Mouse (Mus musculus) intestine, postnatal 0 days (tissue): ENCODE data around the gene Il17rc. TPM values are rescaled to one million over a fixed set of nuclear protein-coding genes. Genes with fewer than 3 reads are reported as not detected.
A peak's percentile ranks its signal among the peaks of the same experiment; 100 is the strongest.

Source experiments
- ATAC-seq: fragments of 200-750 bp; cut with Nextera tagmentation; 2 replicates; pipeline ENCODE4 v1.8.0; 2017; ENCODE audit warnings: mild to moderate bottlenecking, moderate TSS enrichment, moderate library complexity
- H3K27ac ChIP-seq: fragments of 300-500 bp; sonication (generic); 2 replicates; pipeline ENCODE4 v1.5.1; 2014; ENCODE audit warnings: mild to moderate bottlenecking, low read depth, low read length, moderate library complexity
- H3K27me3 ChIP-seq: fragments of 300-500 bp; sonication (generic); replicated peaks from 2 replicates; pipeline ENCODE4 v1.6.1; 2014; ENCODE audit warnings: low read length, mixed read lengths; ENCODE audit not compliant: control insufficient read depth, insufficient read depth
- H3K36me3 ChIP-seq: fragments of 300-500 bp; sonication (generic); 2 replicates; pipeline ENCODE4 v1.6.1; 2014; ENCODE audit warnings: mild to moderate bottlenecking, moderate library complexity; ENCODE audit not compliant: control insufficient read depth, insufficient read depth
- H3K4me1 ChIP-seq: fragments of 300-500 bp; sonication (generic); replicated peaks from 2 replicates; pipeline ENCODE4 v1.6.1; 2014; ENCODE audit warnings: antibody characterized with exemption, low read length, mixed read lengths; ENCODE audit not compliant: control insufficient read depth, insufficient read depth
- H3K4me2 ChIP-seq: fragments of 300-500 bp; sonication (generic); replicated peaks from 2 replicates; pipeline ENCODE4 v1.6.1; 2014; ENCODE audit warnings: low read depth, mild to moderate bottlenecking, moderate library complexity
- H3K4me3 ChIP-seq: fragments of 300-500 bp; sonication (generic); 2 replicates; pipeline ENCODE4 v1.5.1; 2014; ENCODE audit warnings: low read depth, low read length
- H3K9ac ChIP-seq: fragments of 300-500 bp; sonication (generic); 2 replicates; pipeline ENCODE4 v1.6.1; 2014; ENCODE audit warnings: mild to moderate bottlenecking, low read depth, low read length
- H3K9me3 ChIP-seq: fragments of 300-500 bp; sonication (generic); 2 replicates; pipeline ENCODE4 v1.6.1; 2016; ENCODE audit warnings: mixed run types; ENCODE audit not compliant: control insufficient read depth
- CTCF ChIP-seq: sonication (generic); IDR thresholded peaks from 2 replicates; pipeline ENCODE4 v1.5.1; 2016; ENCODE audit warnings: low read depth, mild to moderate bottlenecking, control low read depth, antibody characterized with exemption, moderate library complexity
- WGBS: fragments of 180-500 bp; shearing (Covaris S2); extraction: QIAGEN DNeasy Blood & Tissue Kit; methylation state at CpG from one replicate; pipeline ENCODE4 v1.1.7; 2014; 5-methylcytosine and 5-hydroxymethylcytosine counted together
- polyA plus RNA-seq: library from polyadenylated mRNA; unstranded; fragments of >200 nt; fragmentation: Nextera tagmentation; extraction: Ambion mirVana; gene quantifications from 2 replicates; pipeline ENCODE4 v1.2.1, GENCODE M21; 2015

Gene Il17rc
- polyA plus RNA-seq, 1 experiment from 2014 or later = 16.5 TPM

DNA sequence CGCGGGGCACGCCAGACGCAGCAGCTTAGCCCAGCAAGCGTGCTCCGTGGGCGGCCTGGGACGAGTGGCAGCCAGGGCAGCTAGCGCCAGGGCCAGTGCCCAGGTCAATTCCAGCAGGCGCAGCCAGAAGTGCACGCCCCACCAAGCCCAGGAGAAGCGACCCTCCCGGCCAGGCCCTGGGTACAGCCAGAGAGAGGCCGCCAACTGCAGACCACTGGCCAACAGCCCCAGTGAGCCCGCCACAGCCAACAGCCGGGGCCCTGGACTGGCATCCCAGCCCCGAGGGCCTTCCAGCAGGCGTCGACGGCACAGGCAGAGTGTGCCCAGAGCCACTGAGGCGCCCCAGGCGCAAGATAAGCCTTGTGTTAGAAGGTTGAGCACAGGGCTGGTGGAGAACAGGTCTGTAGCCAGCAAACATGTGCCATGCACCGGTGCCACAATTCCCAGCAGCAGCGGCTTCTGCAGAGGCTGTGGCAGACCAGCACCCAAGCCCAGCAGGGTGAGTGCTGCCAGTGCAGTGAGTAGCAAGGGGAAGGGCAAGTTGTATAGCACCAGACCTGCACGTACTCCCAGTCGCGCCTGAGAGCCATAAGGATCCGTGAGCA, 23.9 kb downstream of the Il17rc start:
- 44% methylated on average over 28 of the region's 28 CpGs for WGBS
- peak overlapping the region; percentile 40; the same call in 1 of the 2 replicates for H3K9ac ChIP-seq
- H3K4me1 ChIP-seq = 0 out of 2 replicates have a peak, but pooled peaks cover 6% of the 10 kb centered on the region
- TF ChIP-seq CTCF = no peak
- peak overlapping the region; percentile 35 for H3K4me3 ChIP-seq
- H3K27me3 ChIP-seq = peaks cover 10% of the 10 kb centered on the region; the same call in 1 of the 2 replicates
- ATAC-seq = peak; percentile 5
- H3K36me3 ChIP-seq = peaks cover 13% of the 10 kb centered on the region; the same call in 1 of the 2 replicates
- H3K27ac ChIP-seq = no peak overlapping the region
- H3K9me3 ChIP-seq = no peaks in the 10 kb centered on the region
- peak overlapping the region; percentile 70 for H3K4me2 ChIP-seq

DNA sequence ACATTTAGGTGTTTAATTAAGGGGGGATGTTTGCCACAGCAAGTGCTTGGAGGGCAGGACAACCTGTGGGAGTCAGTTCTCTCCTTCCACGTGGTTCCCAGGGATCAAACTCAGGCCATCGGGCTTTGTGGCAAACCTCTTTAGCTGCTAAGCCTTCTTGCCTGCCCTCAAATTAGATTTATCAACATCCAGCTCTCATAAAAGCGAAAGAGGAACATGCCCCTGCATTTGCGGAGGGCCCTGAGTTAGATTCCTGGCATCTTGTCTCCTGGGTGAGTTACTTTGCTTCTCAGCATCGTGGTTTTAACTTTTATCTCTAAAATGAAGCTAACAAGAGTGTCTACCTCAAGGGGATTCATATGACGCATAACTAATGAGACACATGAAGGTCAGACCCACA, 28.1 kb downstream of the Il17rc start:
- Histone ChIP-seq H3K4me2 (no peak overlapping the region), H3K36me3 (no peaks in the 10 kb centered on the region), H3K4me1 (0 out of 2 replicates have a peak, but pooled peaks cover 6% of the 10 kb centered on the region), H3K9me3 (no peaks in the 10 kb centered on the region), H3K9ac (no peak overlapping the region), H3K27ac (no peak overlapping the region), H3K27me3 (peaks cover 28% of the 10 kb centered on the region; the same call in 1 of the 2 replicates), H3K4me3 (no peak overlapping the region)
- WGBS = 76% methylated on average over 6 of the region's 6 CpGs
- TF ChIP-seq CTCF = no peak
- ATAC-seq = no peak

DNA sequence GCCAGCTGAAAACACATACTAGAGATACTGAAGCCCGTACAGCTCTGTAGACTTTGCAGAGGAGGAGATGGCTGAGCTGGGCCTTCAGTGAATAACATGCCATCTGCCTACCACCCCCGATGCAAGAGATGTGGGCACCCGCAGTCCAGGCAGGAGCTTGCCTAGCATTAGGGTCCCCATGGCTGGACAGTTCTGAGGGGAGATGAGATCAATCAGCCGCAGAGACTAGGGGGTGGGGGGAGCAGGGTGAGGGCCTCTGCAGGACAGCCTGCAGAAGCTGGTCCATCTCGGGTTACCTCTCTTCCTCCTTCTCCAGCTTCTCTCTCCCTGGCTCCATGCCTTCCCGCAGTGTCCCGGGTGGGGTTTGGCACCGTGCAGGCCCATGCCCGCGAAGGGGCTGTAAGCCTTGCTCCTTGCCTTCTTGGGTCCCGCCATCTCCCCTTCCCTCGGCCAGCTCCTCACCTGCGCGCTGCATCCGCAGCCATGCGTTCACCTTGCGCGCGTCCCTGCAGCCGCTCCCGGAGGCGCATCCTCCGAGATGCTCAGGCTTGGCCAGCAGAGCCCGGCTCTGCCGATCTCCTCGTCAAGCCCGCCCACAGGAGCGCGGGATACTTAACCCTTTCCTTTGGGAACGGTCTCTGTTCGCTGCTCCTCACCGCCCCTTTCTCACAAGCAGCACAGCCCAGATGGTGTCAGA, 30.3 kb downstream of the Il17rc start, which contains the start of gene Prrt3:
Prrt3 (minus strand) TSS at position 544 of the 697 bp plus-strand sequence.
- H3K4me3 ChIP-seq = 0 out of 2 replicates have a peak within 1 kb of the TSS, but pooled peaks have one; percentile 3
- ATAC-seq = 0 out of 2 replicates have a peak, but pooled peaks have one; percentile 41
- peak within 1 kb of the TSS; percentile 24 for H3K4me2 ChIP-seq

DNA sequence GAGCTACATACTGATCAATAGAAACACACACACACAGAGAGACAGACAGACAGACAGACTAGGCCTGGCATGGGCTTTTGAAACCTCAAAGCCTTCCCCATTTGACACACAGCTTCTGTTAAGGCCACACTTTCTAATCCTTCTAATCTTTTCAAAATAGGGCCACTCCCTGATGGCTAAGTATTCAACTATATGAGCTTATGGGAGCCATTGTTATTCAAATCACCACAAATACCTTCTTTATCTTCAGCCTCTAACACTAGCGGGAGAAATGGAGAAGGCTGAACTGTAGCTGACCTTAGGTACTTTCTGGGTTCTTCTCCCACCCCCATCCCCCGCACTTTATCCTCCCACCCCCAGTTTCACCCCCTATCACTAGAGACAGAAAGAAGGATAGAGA, 31.6 kb downstream of the Il17rc start:
- Histone ChIP-seq H3K27ac (no peak overlapping the region), H3K4me1 (no peaks in the 10 kb centered on the region), H3K36me3 (no peaks in the 10 kb centered on the region), H3K27me3 (peaks cover 18% of the 10 kb centered on the region; the same call in 1 of the 2 replicates), H3K4me3 (no peak overlapping the region), H3K4me2 (no peak overlapping the region), H3K9me3 (no peaks in the 10 kb centered on the region), H3K9ac (no peak overlapping the region)
- 84% methylated on average over 2 of the region's 2 CpGs for WGBS
- TF ChIP-seq CTCF = no peak
- ATAC-seq = no peak

More for the DNA sequence above, 30.3 kb downstream of the Il17rc start, which contains the start of gene Prrt3:
- no peak for TF ChIP-seq CTCF
- H3K27ac ChIP-seq = no peak within 1 kb of the TSS
- no peaks in the 10 kb centered on the region for H3K36me3 ChIP-seq
- no peaks in the 10 kb centered on the region for H3K4me1 ChIP-seq
- H3K9me3 ChIP-seq = no peaks in the 10 kb centered on the region
- H3K27me3 ChIP-seq = peaks cover 21% of the 10 kb centered on the region; the same call in 1 of the 2 replicates
- no peak within 1 kb of the TSS for H3K9ac ChIP-seq
- WGBS = 3% methylated on average over 28 of the region's 32 CpGs

DNA sequence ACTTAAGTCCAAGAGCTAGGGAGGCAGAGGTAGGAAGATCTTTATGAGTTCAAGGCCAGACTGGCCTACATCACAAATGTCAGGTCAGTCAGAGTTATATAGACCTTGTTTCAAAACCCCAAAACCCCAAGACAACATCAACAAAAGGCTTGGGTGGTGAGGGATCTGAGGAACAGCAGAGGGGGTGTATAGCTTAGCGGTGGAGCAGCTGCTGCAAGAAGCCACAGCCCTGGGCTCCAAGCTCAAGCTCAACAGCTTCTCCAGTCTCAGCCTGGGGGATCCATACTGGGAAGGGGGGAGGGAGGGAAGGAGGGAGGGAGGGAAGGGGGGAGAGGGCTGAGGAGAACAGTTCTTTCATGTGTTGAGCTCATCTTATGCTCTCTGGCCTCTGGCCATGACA, 34.5 kb downstream of the Il17rc start:
- Histone ChIP-seq H3K27ac (no peak overlapping the region), H3K4me3 (no peak overlapping the region), H3K27me3 (peaks cover 16% of the 10 kb centered on the region; the same call in 1 of the 2 replicates), H3K9me3 (no peaks in the 10 kb centered on the region), H3K9ac (no peak overlapping the region), H3K4me1 (no peaks in the 10 kb centered on the region), H3K4me2 (no peak overlapping the region), H3K36me3 (no peaks in the 10 kb centered on the region)
- ATAC-seq = no peak
- TF ChIP-seq CTCF = no peak
- 71% methylated on average over 1 of the region's 1 CpGs for WGBS

DNA sequence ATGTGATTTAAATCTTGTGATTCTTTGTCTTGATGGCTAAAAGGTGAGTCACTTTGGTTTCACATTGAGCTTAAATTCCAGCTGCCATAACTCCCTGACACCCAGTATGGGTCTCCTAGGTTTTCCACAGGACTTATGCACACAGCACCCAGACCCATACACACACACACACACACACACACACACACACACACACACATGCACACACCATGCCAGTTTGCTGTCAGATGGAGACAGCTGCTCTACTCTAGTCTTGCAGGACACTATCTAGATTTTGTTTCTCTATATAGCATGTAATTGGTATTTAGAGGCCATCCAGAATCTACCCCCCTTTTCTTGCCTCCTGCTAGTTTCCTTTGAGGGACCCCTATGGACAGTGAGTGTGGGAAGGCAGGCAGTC, 35.9 kb downstream of the Il17rc start:
- H3K4me2 ChIP-seq = no peak overlapping the region
- H3K4me3 ChIP-seq = no peak overlapping the region
- H3K4me1 ChIP-seq = no peaks in the 10 kb centered on the region
- H3K36me3 ChIP-seq = no peaks in the 10 kb centered on the region
- no peak overlapping the region for H3K9ac ChIP-seq
- no peaks in the 10 kb centered on the region for H3K9me3 ChIP-seq
- no peak for TF ChIP-seq CTCF
- ATAC-seq = no peak
- H3K27ac ChIP-seq = no peak overlapping the region
- H3K27me3 ChIP-seq = 0 out of 2 replicates have a peak, but pooled peaks cover 2% of the 10 kb centered on the region
